Mouse (Mus musculus) liver, postnatal 0 days (tissue): ENCODE data around the gene Tspo. TPM values are rescaled to one million over a fixed set of nuclear protein-coding genes. Genes with fewer than 3 reads are reported as not detected.

Source experiments
- ATAC-seq: fragments of 200-750 bp; cut with Nextera tagmentation; 2 replicates; pipeline ENCODE4 v1.8.0; 2017; ENCODE audit warnings: mild to moderate bottlenecking, moderate library complexity
- DNase-seq: peaks from one replicate; pipeline ENCODE4 v3.0.0-alpha.2; 2016
- H3K27ac ChIP-seq: fragments of 300-500 bp; sonication (generic); 2 replicates; pipeline ENCODE4 v1.5.1; 2014; ENCODE audit warnings: antibody characterized with exemption, moderate library complexity, mild to moderate bottlenecking, low read depth
- H3K27me3 ChIP-seq: fragments of 300-500 bp; sonication (generic); 2 replicates; pipeline ENCODE4 v1.6.1; 2014; ENCODE audit warnings: low read length, control low read depth, mixed read lengths; ENCODE audit not compliant: insufficient read depth
- H3K36me3 ChIP-seq: fragments of 300-500 bp; sonication (generic); replicated peaks from 2 replicates; pipeline ENCODE4 v1.6.1; 2014; ENCODE audit warnings: mild to moderate bottlenecking, control low read depth, low read length, moderate library complexity, mixed read lengths; ENCODE audit not compliant: insufficient read depth
- H3K4me1 ChIP-seq: fragments of 300-500 bp; sonication (generic); 2 replicates; pipeline ENCODE4 v1.6.1; 2014; ENCODE audit warnings: antibody characterized with exemption, mild to moderate bottlenecking, control low read depth; ENCODE audit not compliant: insufficient read depth
- H3K4me2 ChIP-seq: fragments of 300-500 bp; sonication (generic); 2 replicates; pipeline ENCODE4 v1.6.1; 2014; ENCODE audit warnings: low read depth, mild to moderate bottlenecking, low read length, moderate library complexity, mixed read lengths
- H3K4me3 ChIP-seq: fragments of 300-500 bp; sonication (generic); 2 replicates; pipeline ENCODE4 v1.5.1; 2014; ENCODE audit warnings: low read depth, low read length
- H3K9ac ChIP-seq: fragments of 300-500 bp; sonication (generic); replicated peaks from 2 replicates; pipeline ENCODE4 v1.6.1; 2014; ENCODE audit warnings: mild to moderate bottlenecking, moderate library complexity
- H3K9me3 ChIP-seq: fragments of 300-500 bp; sonication (generic); 2 replicates; pipeline ENCODE4 v1.6.1; 2016; ENCODE audit warnings: mild to moderate bottlenecking, control low read depth, low read length, mixed read lengths
- CTCF ChIP-seq: sonication (generic); IDR thresholded peaks from 2 replicates; pipeline ENCODE4 v1.5.1; 2016; ENCODE audit warnings: antibody characterized with exemption, low read depth
- EP300 ChIP-seq: IDR thresholded peaks from 2 replicates; pipeline ENCODE4 v1.6.1; 2016; ENCODE audit warnings: antibody characterized with exemption, low read depth, mild to moderate bottlenecking
- WGBS: fragments of 180-500 bp; shearing (Covaris S2); extraction: QIAGEN DNeasy Blood & Tissue Kit; methylation state at CpG from one replicate; pipeline ENCODE4 v1.1.7; 2014; ENCODE audit not compliant: insufficient replicate concordance; 5-methylcytosine and 5-hydroxymethylcytosine counted together
- microRNA-seq: library from miRNA; unstranded; fragments of <30 nt; microRNA quantifications from one replicate; pipeline ENCODE4, GENCODE M21; 2016
- polyA plus RNA-seq: library from polyadenylated mRNA; unstranded; fragments of >200 nt; fragmentation: Nextera tagmentation; extraction: Ambion mirVana; gene quantifications from 2 replicates; pipeline ENCODE4 v1.2.1, GENCODE M21; 2015

Gene Tspo
- polyA plus RNA-seq, 1 experiment from 2014 or later = 183 TPM

DNA sequence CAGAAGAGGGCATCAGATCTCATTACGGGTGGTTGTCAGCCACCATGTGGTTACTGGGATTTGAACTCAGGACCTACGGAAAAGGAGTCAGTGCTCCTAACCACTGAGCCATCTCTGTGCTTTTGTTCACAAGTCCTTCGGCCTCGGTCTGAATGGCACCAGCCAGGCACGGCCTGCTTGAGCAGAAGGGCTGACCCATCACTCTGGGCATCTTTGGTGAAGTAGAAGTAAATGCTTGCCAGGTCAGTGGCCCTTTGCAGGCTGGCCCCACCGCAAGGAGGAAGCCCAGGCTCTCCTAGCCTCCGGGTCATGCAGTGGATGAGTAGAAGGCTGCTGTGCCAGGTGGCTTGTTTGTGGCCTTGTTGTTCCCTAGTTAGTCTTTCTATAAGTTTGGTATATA lies 40.0 kb downstream of the Tspo start:
- DNase-seq = no peak
- H3K4me1 ChIP-seq = peaks cover 25% of the 10 kb centered on the region
- no peak overlapping the region for H3K27ac ChIP-seq
- no peaks in the 10 kb centered on the region for H3K27me3 ChIP-seq
- TF ChIP-seq CTCF = no peak
- TF ChIP-seq EP300 = no peak
- no peaks in the 10 kb centered on the region for H3K9me3 ChIP-seq
- H3K9ac ChIP-seq = no peak overlapping the region
- WGBS = 90% methylated on average over 7 of the region's 7 CpGs
- no peak overlapping the region for H3K4me3 ChIP-seq
- ATAC-seq = no peak
- H3K36me3 ChIP-seq = no peaks in the 10 kb centered on the region
- H3K4me2 ChIP-seq = no peak overlapping the region

DNA sequence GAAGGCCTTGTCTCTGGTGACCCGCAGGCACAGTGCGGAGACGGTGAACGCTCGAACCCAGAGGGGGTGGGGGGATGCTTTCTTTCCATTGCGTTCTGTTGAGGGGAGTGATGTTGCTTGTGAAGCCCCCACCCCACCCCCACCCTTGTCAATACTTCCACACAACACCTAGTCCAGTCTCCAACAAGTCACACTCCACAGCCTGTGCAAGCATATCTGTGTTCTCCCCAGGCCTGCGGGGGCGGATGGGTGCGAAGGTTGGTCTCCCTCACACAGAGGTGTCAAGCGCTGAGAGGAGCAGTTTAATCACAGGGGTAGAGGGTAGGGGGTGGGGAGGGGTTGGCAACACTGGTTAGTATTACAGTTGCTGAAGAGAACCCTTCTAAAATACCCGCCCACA lies 42.8 kb downstream of the Tspo start:
- WGBS = 84% methylated on average over 11 of the region's 11 CpGs
- Histone ChIP-seq H3K9ac (no peak overlapping the region), H3K27ac (0 out of 2 replicates have a peak overlapping the region, but pooled peaks have one; percentile 34), H3K4me1 (peaks cover 23% of the 10 kb centered on the region), H3K36me3 (no peaks in the 10 kb centered on the region), H3K27me3 (no peaks in the 10 kb centered on the region), H3K4me3 (no peak overlapping the region), H3K9me3 (no peaks in the 10 kb centered on the region), H3K4me2 (0 out of 2 replicates have a peak overlapping the region, but pooled peaks have one; percentile 54)
- DNase-seq (no peak), ATAC-seq (0 out of 2 replicates have a peak, but pooled peaks have one; percentile 20)
- TF ChIP-seq CTCF = no peak
- TF ChIP-seq EP300 = no peak

DNA sequence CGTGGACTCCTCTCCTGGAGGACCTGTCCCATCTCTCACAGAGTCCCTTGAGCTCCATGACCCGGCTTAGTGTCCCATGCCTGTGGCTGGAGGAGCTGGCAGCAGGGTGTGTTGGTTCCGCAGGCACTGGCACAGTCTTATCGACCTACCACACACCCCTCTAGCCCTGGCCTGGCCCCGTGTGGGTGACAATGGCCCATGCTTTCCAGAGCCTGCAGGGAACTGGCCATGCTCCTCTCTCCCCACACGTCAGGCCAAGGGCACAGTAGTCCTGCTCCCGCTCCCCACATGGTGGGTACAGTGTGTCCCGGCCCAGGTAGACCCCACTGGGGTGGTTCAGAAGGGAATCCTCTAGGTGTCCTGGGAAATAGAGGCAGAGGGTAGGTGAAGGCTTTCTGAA lies 43.3 kb downstream of the Tspo start:
- DNase-seq (peak; percentile 68), ATAC-seq (peak; percentile 84)
- TF ChIP-seq CTCF = peak; percentile 28
- peak; percentile 29; the same call in 1 of the 2 replicates for TF ChIP-seq EP300
- Histone ChIP-seq H3K9me3 (no peaks in the 10 kb centered on the region), H3K27me3 (no peaks in the 10 kb centered on the region), H3K27ac (0 out of 2 replicates have a peak overlapping the region, but pooled peaks have one; percentile 9), H3K4me3 (no peak overlapping the region), H3K4me2 (peak overlapping the region; percentile 54), H3K9ac (0 out of 2 replicates have a peak overlapping the region, but pooled peaks have one; percentile 17), H3K36me3 (no peaks in the 10 kb centered on the region), H3K4me1 (peaks cover 21% of the 10 kb centered on the region)
- 66% methylated on average over 8 of the region's 8 CpGs for WGBS

DNA sequence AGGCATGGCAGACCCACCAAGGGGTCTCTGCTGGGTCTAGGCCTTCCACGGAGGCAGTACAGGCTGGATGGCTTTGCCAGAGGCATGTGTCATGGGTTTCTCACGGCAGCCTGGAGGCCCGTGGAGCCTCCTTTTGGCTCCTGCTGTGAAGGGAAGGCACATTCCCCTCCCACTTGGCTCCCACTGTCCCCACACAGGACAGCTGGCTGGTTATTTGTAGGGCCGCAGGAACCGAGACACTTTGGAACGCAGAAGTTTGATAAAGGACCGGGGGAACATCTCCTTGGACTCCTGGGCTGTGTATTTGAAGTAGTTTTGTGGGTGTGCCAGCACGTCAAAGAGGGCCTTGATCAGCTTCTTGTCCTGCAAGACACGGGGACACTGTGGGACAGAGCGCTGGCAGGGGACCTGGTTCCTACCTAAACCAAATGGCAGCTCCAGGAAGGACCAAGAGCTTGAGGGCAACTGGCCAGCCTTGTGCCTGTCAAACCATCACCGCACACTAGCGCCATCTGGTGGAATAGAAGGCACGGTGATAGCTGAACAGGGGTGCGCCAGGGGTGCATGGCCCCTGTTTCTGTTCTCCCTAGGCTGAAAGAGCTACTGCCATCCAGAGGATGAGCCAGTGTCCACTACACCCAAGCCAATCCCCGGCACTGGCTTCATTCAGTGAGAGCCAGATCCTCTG lies 43.9 kb downstream of the Tspo start:
- peak overlapping the region; percentile 54 for H3K4me2 ChIP-seq

DNA sequence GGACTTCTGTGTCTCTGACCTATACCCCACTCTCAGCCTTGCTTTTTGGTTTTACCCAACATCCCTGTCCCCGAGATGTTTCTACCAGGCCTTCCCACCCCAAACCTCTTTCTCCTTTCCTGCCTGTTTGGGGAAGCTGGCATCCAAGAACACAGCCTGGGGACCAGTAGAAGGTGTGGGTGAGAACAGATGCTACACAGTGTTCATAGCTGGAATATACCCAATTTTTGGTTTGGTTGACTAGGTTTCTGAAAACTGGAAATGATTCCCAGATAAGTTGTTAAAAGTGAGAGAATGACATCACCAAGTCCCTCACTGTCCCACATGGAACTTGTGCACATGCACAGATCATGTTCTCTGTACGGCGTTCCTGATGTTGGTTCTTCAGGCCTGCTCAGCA lies 51.9 kb downstream of the Tspo start:
- Histone ChIP-seq H3K27me3 (no peaks in the 10 kb centered on the region), H3K36me3 (no peaks in the 10 kb centered on the region), H3K4me2 (no peak overlapping the region), H3K4me1 (no peaks in the 10 kb centered on the region), H3K27ac (no peak overlapping the region), H3K4me3 (no peak overlapping the region), H3K9me3 (no peaks in the 10 kb centered on the region), H3K9ac (no peak overlapping the region)
- 68% methylated on average over 3 of the region's 3 CpGs for WGBS
- TF ChIP-seq EP300 (no peak), CTCF (no peak)
- DNase-seq = no peak
- no peak for ATAC-seq

More for the DNA sequence above, 43.9 kb downstream of the Tspo start:
- TF ChIP-seq CTCF = peak; percentile 98
- TF ChIP-seq EP300 = no peak
- Histone ChIP-seq H3K9me3 (no peaks in the 10 kb centered on the region), H3K4me1 (peaks cover 21% of the 10 kb centered on the region), H3K36me3 (no peaks in the 10 kb centered on the region), H3K27ac (0 out of 2 replicates have a peak overlapping the region, but pooled peaks have one; percentile 9), H3K4me3 (no peak overlapping the region), H3K27me3 (no peaks in the 10 kb centered on the region), H3K9ac (0 out of 2 replicates have a peak overlapping the region, but pooled peaks have one; percentile 17)
- ATAC-seq (peak; percentile 75), DNase-seq (peak; percentile 86)
- WGBS = 41% methylated on average over 15 of the region's 15 CpGs

Small RNAs within 50 kb of the gene (microRNA-seq; reads per million reads assigned to microRNA genes)
- not detected for gene Gm24575

Other genes starting within 250 kb of the Tspo start
- gene Arfgap3, start 213.3 kb upstream of the Tspo start, polyA plus RNA-seq = 9.6 and 9.9 TPM in 2 replicates
- gene Pacsin2, start 99.0 kb upstream of the Tspo start, polyA plus RNA-seq = 20.6 and 24.3 TPM in 2 replicates
- 2.7 and 3.2 TPM in 2 replicates for gene Ttll1, start 52.7 kb upstream of the Tspo start, polyA plus RNA-seq
- 6.2 and 6.4 TPM in 2 replicates for gene Bik, start 36.7 kb upstream of the Tspo start, polyA plus RNA-seq
- 20.0 and 20.5 TPM in 2 replicates for gene Mcat, start 195 bp downstream of the Tspo start, polyA plus RNA-seq
- 10.9 and 12.9 TPM in 2 replicates for gene Ttll12, start 31.6 kb downstream of the Tspo start, polyA plus RNA-seq
- 0.25 and 0.41 TPM in 2 replicates for gene Scube1, start 161.4 kb downstream of the Tspo start, polyA plus RNA-seq
- not detected in 2 replicates for gene Mpped1, start 215.9 kb downstream of the Tspo start, polyA plus RNA-seq